Mouse (Mus musculus) ovary, postnatal 36 days (tissue): ENCODE data around the gene Ppox.

Experiments used
- DNase-seq: peaks from one replicate; pipeline ENCODE4 v3.0.0; 2022; ENCODE audit warnings: low spot score, mixed read lengths

Gene Ppox

GRCm38 (mm10) chr1:171265971-171266744 is 14.8 kb downstream of the Ppox start:
- no peak for DNase-seq

GRCm38 (mm10) chr1:171263666-171264461 is 17.1 kb downstream of the Ppox start:
- DNase-seq = no peak

- no peak for DNase-seq
These were observed 17.8 kb downstream of the Ppox start for GRCm38 (mm10) chr1:171263185-171263611.

- peak; percentile 50 for DNase-seq
These were observed 18.3 kb downstream of the Ppox start for GRCm38 (mm10) chr1:171262594-171263130.

GRCm38 (mm10) chr1:171260316-171260715 is 20.7 kb downstream of the Ppox start:
- DNase-seq = no peak

GRCm38 (mm10) chr1:171258921-171259320 is 22.1 kb downstream of the Ppox start:
- DNase-seq = no peak

GRCm38 (mm10) chr1:171257781-171258180 is 23.2 kb downstream of the Ppox start:
- DNase-seq = no peak

GRCm38 (mm10) chr1:171256937-171257548 is 23.9 kb downstream of the Ppox start:
- DNase-seq = peak; percentile 44

GRCm38 (mm10) chr1:171256095-171256818 is 24.7 kb downstream of the Ppox start:
- DNase-seq = no peak

- DNase-seq = no peak
These were observed 28.6 kb downstream of the Ppox start for GRCm38 (mm10) chr1:171252415-171252814.

GRCm38 (mm10) chr1:171251594-171252324 is 29.2 kb downstream of the Ppox start:
- peak; percentile 49 for DNase-seq

- no peak for DNase-seq
These were observed 30.0 kb downstream of the Ppox start, which contains the start of gene Ndufs2 for GRCm38 (mm10) chr1:171250680-171251593. Gene Ndufs2, minus strand, starts transcription at chr1:171251388.

- DNase-seq = no peak
These were observed 30.9 kb downstream of the Ppox start, which contains the start of gene Adamts4 for GRCm38 (mm10) chr1:171249913-171250600. Gene Adamts4, plus strand, starts transcription at chr1:171250421.

- no peak for DNase-seq
These were observed 32.4 kb downstream of the Ppox start for GRCm38 (mm10) chr1:171248386-171249226.

GRCm38 (mm10) chr1:171247916-171248315 is 33.1 kb downstream of the Ppox start:
- DNase-seq = no peak

- no peak for DNase-seq
These were observed 33.5 kb downstream of the Ppox start for GRCm38 (mm10) chr1:171247453-171247841.

GRCm38 (mm10) chr1:171246709-171247452 is 34.1 kb downstream of the Ppox start:
- peak; percentile 96 for DNase-seq
